Mouse (Mus musculus) hindbrain, postnatal 0 days (tissue): ENCODE results near the gene Cdyl. TPM values are rescaled to one million over a fixed set of nuclear protein-coding genes. Genes with fewer than 3 reads are reported as not detected.

ENCODE experiments used
- ATAC-seq: fragments of 200-750 bp; cut with Nextera tagmentation; 2 replicates; pipeline ENCODE4 v1.8.0; 2017; ENCODE audit warnings: mild to moderate bottlenecking, moderate TSS enrichment, moderate library complexity
- DNase-seq: peaks from one replicate; pipeline ENCODE4 v3.0.0-alpha.2; 2015; ENCODE audit warnings: low spot score
- H3K27ac ChIP-seq: fragments of 300-500 bp; sonication (generic); 2 replicates; pipeline ENCODE4 v1.5.1; 2014; ENCODE audit warnings: mild to moderate bottlenecking
- H3K27me3 ChIP-seq: fragments of 300-500 bp; sonication (generic); 2 replicates; pipeline ENCODE4 v1.6.1; 2014; ENCODE audit warnings: low read length, mixed read lengths; ENCODE audit not compliant: insufficient read depth
- H3K36me3 ChIP-seq: fragments of 300-500 bp; sonication (generic); 2 replicates; pipeline ENCODE4 v1.6.1; 2014; ENCODE audit warnings: low read length, mixed read lengths; ENCODE audit not compliant: insufficient read depth
- H3K4me1 ChIP-seq: fragments of 300-500 bp; sonication (generic); 2 replicates; pipeline ENCODE4 v1.6.1; 2014; ENCODE audit warnings: antibody characterized with exemption, low read length, mixed read lengths; ENCODE audit not compliant: insufficient read depth
- H3K4me2 ChIP-seq: fragments of 300-500 bp; sonication (generic); 2 replicates; pipeline ENCODE4 v1.6.1; 2014; ENCODE audit warnings: low read depth, mild to moderate bottlenecking, low read length, moderate library complexity, mixed read lengths
- H3K4me3 ChIP-seq: fragments of 300-500 bp; sonication (generic); 2 replicates; pipeline ENCODE4 v1.5.1; 2014; ENCODE audit warnings: low read length
- H3K9ac ChIP-seq: fragments of 300-500 bp; sonication (generic); replicated peaks from 2 replicates; pipeline ENCODE4 v1.6.1; 2014; ENCODE audit warnings: mild to moderate bottlenecking, low read length, moderate library complexity, mixed read lengths
- H3K9me3 ChIP-seq: fragments of 300-500 bp; sonication (generic); 2 replicates; pipeline ENCODE4 v1.6.1; 2016; ENCODE audit warnings: low read length, mixed read lengths
- CTCF ChIP-seq: IDR thresholded peaks from 2 replicates; pipeline ENCODE4 v1.5.1; 2016; ENCODE audit warnings: antibody characterized with exemption, control low read depth, low read depth
- WGBS: fragments of 180-500 bp; shearing (Covaris S2); extraction: QIAGEN DNeasy Blood & Tissue Kit; methylation state at CpG from one replicate; pipeline ENCODE4 v1.1.7; 2014; 5-methylcytosine and 5-hydroxymethylcytosine counted together
- polyA plus RNA-seq: library from polyadenylated mRNA; unstranded; fragments of >200 nt; fragmentation: Nextera tagmentation; extraction: Ambion mirVana; gene quantifications from 2 replicates; pipeline ENCODE4 v1.2.1, GENCODE M21; 2015
- total RNA-seq: library from RNA; depleted of rRNA; stranded (reverse); fragments of >200 nt; gene quantifications from 2 replicates; pipeline ENCODE4 v1.2.3, GENCODE M21; 2014

Cdyl gene
- total and polyA plus RNA-seq, 2 experiments from 2014 or later, result 4.4 to 7.6 TPM

DNA sequence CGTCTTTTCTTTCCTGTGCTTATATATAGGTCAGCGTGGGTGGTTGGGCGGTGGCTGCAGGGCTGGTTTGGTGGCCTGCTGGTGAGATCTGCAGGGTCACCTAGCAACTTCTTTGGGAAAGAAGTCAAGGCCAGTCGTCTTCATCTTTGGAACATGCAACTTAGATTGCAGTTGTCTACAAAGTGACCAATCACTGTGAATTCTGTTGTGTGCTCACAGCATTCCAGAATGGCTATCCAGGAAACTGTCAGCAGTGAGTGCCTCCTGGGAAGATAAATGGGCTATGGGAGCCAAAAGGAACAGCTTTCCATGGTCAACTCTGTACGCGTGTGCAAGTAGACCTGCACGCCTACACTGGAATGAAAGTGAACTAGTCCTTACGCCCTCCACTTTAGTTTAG lies 26.6 kb downstream of the Cdyl start:
- no peaks in the 10 kb centered on the region for H3K36me3 ChIP-seq
- no peak overlapping the region for H3K9ac ChIP-seq
- DNase-seq, result peak; percentile 19
- 48% methylated on average over 8 of the region's 8 CpGs for WGBS
- no peaks in the 10 kb centered on the region for H3K27me3 ChIP-seq
- H3K9me3 ChIP-seq, result no peaks in the 10 kb centered on the region
- H3K27ac ChIP-seq, result no peak overlapping the region
- H3K4me2 ChIP-seq, result no peak overlapping the region
- TF ChIP-seq CTCF, result no peak
- no peaks in the 10 kb centered on the region for H3K4me1 ChIP-seq
- no peak overlapping the region for H3K4me3 ChIP-seq
- ATAC-seq, result no peak

DNA sequence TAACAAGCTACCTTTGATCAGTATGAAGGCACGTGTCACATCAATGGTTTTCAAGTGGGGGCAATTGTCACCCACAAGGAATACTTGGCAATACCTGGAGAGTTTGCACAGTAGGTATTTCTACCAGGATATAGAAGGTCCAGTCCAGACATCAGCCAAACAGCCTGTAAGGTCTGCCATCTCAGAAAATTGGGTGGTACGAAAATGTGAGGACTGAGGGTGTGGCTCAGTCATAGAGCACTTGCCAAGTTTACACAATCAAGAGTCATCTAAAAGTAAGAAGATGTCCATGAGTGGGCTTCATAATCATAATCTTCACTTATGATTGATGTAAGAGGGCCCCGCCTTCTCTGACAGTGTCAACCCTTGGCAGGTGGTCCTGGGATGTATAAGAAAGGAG lies 29.9 kb downstream of the Cdyl start:
- Histone ChIP-seq H3K9me3 (no peaks in the 10 kb centered on the region), H3K27ac (no peak overlapping the region), H3K36me3 (no peaks in the 10 kb centered on the region), H3K4me3 (no peak overlapping the region), H3K27me3 (no peaks in the 10 kb centered on the region), H3K4me2 (no peak overlapping the region), H3K9ac (no peak overlapping the region), H3K4me1 (no peaks in the 10 kb centered on the region)
- ATAC-seq, result no peak
- WGBS, result 90% methylated on average over 3 of the region's 3 CpGs
- DNase-seq, result no peak
- no peak for TF ChIP-seq CTCF

DNA sequence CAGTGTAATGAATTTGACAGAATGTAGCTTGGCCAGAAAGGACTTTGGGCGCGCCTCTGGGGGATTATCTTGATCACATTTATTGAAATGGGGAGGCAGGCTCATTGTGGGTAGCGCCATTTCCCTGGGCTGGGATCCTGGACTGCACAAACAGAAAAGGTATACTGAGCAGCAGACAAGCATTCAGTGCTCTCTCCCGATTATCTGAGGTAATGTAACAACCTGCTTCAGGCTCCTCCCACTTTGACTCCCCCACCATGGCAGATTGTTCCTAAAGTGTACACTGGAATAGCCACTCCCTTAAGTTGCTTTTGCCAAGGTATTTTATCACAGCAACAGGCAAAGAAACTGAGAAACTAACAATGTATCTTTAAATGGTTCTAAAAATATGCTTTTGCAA lies 58.0 kb downstream of the Cdyl start:
- Histone ChIP-seq H3K36me3 (no peaks in the 10 kb centered on the region), H3K4me3 (no peak overlapping the region), H3K4me1 (no peaks in the 10 kb centered on the region), H3K9me3 (no peaks in the 10 kb centered on the region), H3K9ac (no peak overlapping the region), H3K4me2 (no peak overlapping the region), H3K27me3 (no peaks in the 10 kb centered on the region), H3K27ac (no peak overlapping the region)
- WGBS, result 94% methylated on average over 4 of the region's 4 CpGs
- ATAC-seq (no peak), DNase-seq (no peak)
- no peak for TF ChIP-seq CTCF

DNA sequence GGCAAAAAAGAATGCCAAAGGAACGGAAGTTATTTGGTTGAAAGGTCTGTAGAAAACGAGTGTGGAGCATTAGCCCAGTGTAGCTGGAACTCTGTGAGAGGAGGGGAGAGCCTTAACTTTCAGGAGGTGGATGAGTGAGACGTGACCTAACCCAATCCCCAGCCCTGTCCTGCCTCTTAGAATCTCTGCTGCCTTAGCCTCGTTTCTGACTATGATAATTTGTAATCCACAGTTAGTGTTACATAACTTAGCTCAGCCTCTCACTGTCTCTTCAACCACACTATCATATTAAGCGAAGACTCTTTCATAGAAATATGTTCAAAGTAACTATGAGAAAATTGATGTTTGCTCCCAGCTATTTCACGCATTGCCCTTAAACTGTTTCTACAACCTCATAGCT lies 59.9 kb downstream of the Cdyl start:
- Histone ChIP-seq H3K4me2 (no peak overlapping the region), H3K27ac (no peak overlapping the region), H3K27me3 (no peaks in the 10 kb centered on the region), H3K4me3 (no peak overlapping the region), H3K36me3 (no peaks in the 10 kb centered on the region), H3K4me1 (no peaks in the 10 kb centered on the region), H3K9ac (no peak overlapping the region), H3K9me3 (no peaks in the 10 kb centered on the region)
- TF ChIP-seq CTCF, result no peak
- no peak for DNase-seq
- ATAC-seq, result no peak
- WGBS, result 87% methylated on average over 6 of the region's 6 CpGs

DNA sequence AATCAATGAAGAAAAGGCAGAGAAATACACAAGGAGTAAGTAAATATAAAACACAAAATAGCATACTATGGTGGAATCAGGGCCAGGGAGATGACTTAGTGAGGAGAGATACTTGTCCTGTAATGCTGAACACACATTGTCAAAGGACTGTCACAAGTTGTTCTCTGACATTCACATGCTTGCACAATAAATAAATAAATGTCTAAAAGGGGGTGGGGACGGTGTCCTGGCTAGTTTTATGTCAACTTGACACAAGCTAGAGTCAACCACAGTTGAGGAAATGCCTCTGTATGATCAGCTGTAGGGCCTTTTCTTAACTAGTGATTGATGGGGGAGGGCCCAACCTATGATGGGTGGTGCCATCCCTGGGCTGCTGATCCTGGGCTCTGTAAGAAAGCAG lies 63.4 kb downstream of the Cdyl start:
- Histone ChIP-seq H3K27ac (no peak overlapping the region), H3K4me3 (no peak overlapping the region), H3K4me1 (no peaks in the 10 kb centered on the region), H3K4me2 (no peak overlapping the region), H3K9me3 (no peaks in the 10 kb centered on the region), H3K36me3 (no peaks in the 10 kb centered on the region), H3K9ac (no peak overlapping the region), H3K27me3 (no peaks in the 10 kb centered on the region)
- DNase-seq, result no peak
- no peak for ATAC-seq
- WGBS, result 71% methylated on average over 1 of the region's 1 CpGs
- no peak for TF ChIP-seq CTCF

DNA sequence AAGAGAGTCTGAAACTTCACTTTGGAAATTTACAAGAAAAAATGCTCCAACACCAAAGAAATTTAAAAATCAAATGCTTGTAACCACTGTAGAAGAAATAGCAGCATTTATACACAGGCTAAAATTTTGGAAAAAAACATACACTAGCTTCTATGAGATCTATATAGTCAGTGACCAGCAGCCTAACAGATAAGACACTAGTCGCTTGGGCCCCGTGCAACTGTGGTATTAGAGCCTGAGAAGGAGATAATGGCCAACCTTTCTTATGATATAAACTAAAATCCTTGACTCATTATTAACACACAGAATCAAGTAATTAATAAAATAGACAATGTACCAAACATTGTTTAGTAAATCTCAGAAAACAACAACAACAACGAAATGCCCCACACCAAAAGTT lies 66.4 kb downstream of the Cdyl start:
- no peak overlapping the region for H3K9ac ChIP-seq
- H3K27ac ChIP-seq, result no peak overlapping the region
- TF ChIP-seq CTCF, result no peak
- H3K4me3 ChIP-seq, result no peak overlapping the region
- ATAC-seq (no peak), DNase-seq (no peak)
- WGBS, result 95% methylated on average over 3 of the region's 3 CpGs
- no peaks in the 10 kb centered on the region for H3K36me3 ChIP-seq
- H3K4me2 ChIP-seq, result no peak overlapping the region
- H3K4me1 ChIP-seq, result no peaks in the 10 kb centered on the region
- no peaks in the 10 kb centered on the region for H3K27me3 ChIP-seq
- no peaks in the 10 kb centered on the region for H3K9me3 ChIP-seq

DNA sequence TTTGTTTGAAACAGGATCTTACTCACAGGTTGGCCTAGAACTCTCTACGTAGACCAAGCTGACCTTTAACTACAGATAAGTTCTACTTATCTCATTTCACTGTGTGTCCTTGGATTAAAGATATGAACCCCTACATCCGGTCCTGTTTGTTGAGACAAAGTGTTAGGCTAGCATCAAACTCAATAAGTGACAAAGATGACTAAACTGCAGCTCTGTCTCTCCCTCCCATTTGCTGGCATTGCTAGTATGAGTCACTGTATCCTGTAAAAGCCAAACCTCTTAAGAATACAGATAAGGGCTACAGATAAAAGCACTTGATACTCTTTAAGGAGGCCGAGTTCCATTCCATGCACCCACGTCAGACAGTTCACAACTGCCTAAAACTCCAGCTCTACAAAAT lies 72.5 kb downstream of the Cdyl start:
- WGBS, result 91% methylated on average over 4 of the region's 4 CpGs
- DNase-seq, result no peak
- Histone ChIP-seq H3K27ac (no peak overlapping the region), H3K4me1 (no peaks in the 10 kb centered on the region), H3K36me3 (no peaks in the 10 kb centered on the region), H3K4me2 (no peak overlapping the region), H3K9me3 (no peaks in the 10 kb centered on the region), H3K9ac (no peak overlapping the region), H3K27me3 (no peaks in the 10 kb centered on the region), H3K4me3 (no peak overlapping the region)
- ATAC-seq, result no peak
- no peak for TF ChIP-seq CTCF
